ENCODE assay signal across 9 mouse cellular contexts in the genomic region with DNA sequence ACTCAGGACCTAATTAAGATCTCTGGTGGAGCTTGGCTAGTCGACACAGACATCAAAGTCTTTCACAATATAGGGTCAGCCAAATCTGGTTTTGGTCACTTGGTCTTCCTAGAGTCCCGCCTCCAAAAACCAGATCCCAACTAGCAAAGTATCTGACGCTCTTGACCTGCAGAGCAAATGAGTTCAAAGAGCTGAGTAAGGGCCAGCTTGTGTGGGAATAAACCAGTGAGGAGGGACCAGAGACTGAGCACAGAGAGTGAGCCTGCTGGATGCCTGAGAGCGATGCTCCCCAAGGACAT. TPM values are rescaled to one million over a fixed set of nuclear protein-coding genes. Genes with fewer than 3 reads are reported as not detected.
DNase-seq lines count a peak whose midpoint lies in the region; ATAC-seq and TF ChIP-seq lines count a peak whose summit lies in the region.
"Had no signal": no experiment of that assay in that cellular context is flagged by ENCODE, and none has a peak within 500 bp of the region (broad histone marks: within the 10 kb centered on the region; RNA-seq: fewer than 3 reads in every experiment).

No protein-coding gene starts in this region.

- no peak overlapping the region for H3K27ac ChIP-seq in gastrocnemius, adult 2 months
- no peak overlapping the region for H3K27ac ChIP-seq in stomach, embryonic 15.5 days
- H3K27ac ChIP-seq in stomach, postnatal 0 days (replicated peaks), result no peak overlapping the region
- no peak overlapping the region for H3K27ac ChIP-seq in limb, embryonic 14.5 days (replicated peaks; ENCODE audit: low read depth, low read length)

- peak overlapping the region; percentile 69 for H3K4me2 ChIP-seq in stomach, embryonic 15.5 days
- H3K4me2 ChIP-seq in stomach, postnatal 0 days (replicated peaks; ENCODE audit: low read depth), result no peak overlapping the region
- peak overlapping the region; percentile 77 for H3K4me2 ChIP-seq in limb, embryonic 14.5 days (replicated peaks; ENCODE audit: low read depth, low read length, severe bottlenecking)

- no peaks in the 10 kb centered on the region for H3K36me3 ChIP-seq in stomach, embryonic 15.5 days
- no peaks in the 10 kb centered on the region for H3K36me3 ChIP-seq in stomach, postnatal 0 days (ENCODE audit: control insufficient read depth, insufficient read depth, low read length)
- H3K36me3 ChIP-seq in limb, embryonic 14.5 days (ENCODE audit: control insufficient read depth, insufficient read depth, low read length), result no peaks in the 10 kb centered on the region

- TF ChIP-seq EP300 in stomach, postnatal 0 days (optimal IDR thresholded peaks at IDR 0.05), result no peak

- H3K27me3 ChIP-seq in stomach, embryonic 15.5 days (replicated peaks), result 0 out of 2 replicates have a peak, but pooled peaks cover 12% of the 10 kb centered on the region
- no peaks in the 10 kb centered on the region for H3K27me3 ChIP-seq in stomach, postnatal 0 days (ENCODE audit: control insufficient read depth, insufficient read depth, low read length)
- no peaks in the 10 kb centered on the region for H3K27me3 ChIP-seq in limb, embryonic 14.5 days (ENCODE audit: control insufficient read depth, insufficient read depth, low read length)

- TF ChIP-seq CTCF in gastrocnemius, adult 2 months (IDR thresholded peaks at IDR 0.05), result no peak
- TF ChIP-seq CTCF in stomach, postnatal 0 days (IDR thresholded peaks at IDR 0.05; ENCODE audit: low read depth), result no peak

- WGBS in stomach, embryonic 15.5 days, result 36% methylated on average over 4 of the region's 4 CpGs
- 46% methylated on average over 4 of the region's 4 CpGs for WGBS in stomach, postnatal 0 days
- 21% methylated on average over 4 of the region's 4 CpGs for WGBS in limb, embryonic 14.5 days

- H3K4me1 ChIP-seq in stomach, embryonic 15.5 days, result peaks cover 4% of the 10 kb centered on the region
- H3K4me1 ChIP-seq in stomach, postnatal 0 days (replicated peaks; ENCODE audit: control insufficient read depth, insufficient read depth), result no peaks in the 10 kb centered on the region
- peaks cover 19% of the 10 kb centered on the region for H3K4me1 ChIP-seq in limb, embryonic 14.5 days (ENCODE audit: control insufficient read depth, insufficient read depth, low read length)

- no peak for TF ChIP-seq POLR2A in limb, embryonic 14.5 days (IDR thresholded peaks at IDR 0.05; ENCODE audit: borderline replicate concordance, extremely low read depth, insufficient read depth, insufficient read length)

- intact Hi-C loops in gastrocnemius, adult 2 months (cut with DNase I), result no loop called here
- intact Hi-C loops in gastrocnemius, postnatal 14 days (cut with DNase I; ENCODE audit: low total_unique reads), result no loop called here

- no peak for DNase-seq in gastrocnemius, adult 2 months
- DNase-seq in gastrocnemius, postnatal 14 days, result no peak
- no peak for DNase-seq in stomach, postnatal 0 days (ENCODE audit: low spot score)
- no peak for DNase-seq in limb, embryonic 14.5 days (ENCODE audit: low spot score)
- DNase-seq in ovary, postnatal 14 days (ENCODE audit: low spot score), result no peak
- no peak for DNase-seq in layer of hippocampus, postnatal 25 days (ENCODE audit: extremely low spot score in 1 of 2, low spot score in 1 of 2)
- DNase-seq: kidney, adult 8-10 months had no signal

- 0 out of 2 replicates have a peak overlapping the region, but pooled peaks have one; percentile 1 for H3K9ac ChIP-seq in stomach, embryonic 15.5 days
- H3K9ac ChIP-seq in stomach, postnatal 0 days (ENCODE audit: low read length), result no peak overlapping the region
- peak overlapping the region; percentile 64; the same call in 1 of the 2 replicates for H3K9ac ChIP-seq in limb, embryonic 14.5 days (ENCODE audit: low read depth, low read length, severe bottlenecking)

- peak overlapping the region; percentile 66 for H3K4me3 ChIP-seq in gastrocnemius, adult 2 months
- peak overlapping the region; percentile 46 for H3K4me3 ChIP-seq in stomach, embryonic 15.5 days (replicated peaks)
- no peak overlapping the region for H3K4me3 ChIP-seq in stomach, postnatal 0 days (ENCODE audit: low read depth, low read length)
- H3K4me3 ChIP-seq in limb, embryonic 14.5 days (replicated peaks; ENCODE audit: low read length), result peak overlapping the region; percentile 45; the same call in 1 of the 2 replicates

- H3K9me3 ChIP-seq in stomach, embryonic 15.5 days, result no peaks in the 10 kb centered on the region
- no peaks in the 10 kb centered on the region for H3K9me3 ChIP-seq in stomach, postnatal 0 days (ENCODE audit: control insufficient read depth, low read length)
- no peaks in the 10 kb centered on the region for H3K9me3 ChIP-seq in limb, embryonic 14.5 days (ENCODE audit: control insufficient read depth, low read length)

- ATAC-seq in stomach, embryonic 15.5 days (ENCODE audit: insufficient read depth, low FRiP score, low read depth), result no peak
- no peak for ATAC-seq in stomach, postnatal 0 days (ENCODE audit: low FRiP score, low TSS enrichment)
- no peak for ATAC-seq in limb, embryonic 14.5 days (ENCODE audit: low FRiP score, low read depth)
- ATAC-seq in granulocyte monocyte progenitor cell, adult 5-6 weeks (replicated peaks; ENCODE audit: poor library complexity, severe bottlenecking), result no peak

RNA-seq across cellular contexts. Expression of a gene that starts 0.6 kb away (rescaled TPM):
- 100 to 1,000 TPM; 172 to 203 TPM for total RNA-seq in gastrocnemius, adult 2 months (2021)
- total RNA-seq in gastrocnemius, postnatal 14 days (2021), result 100 to 1,000 TPM in 1 of 2 experiments, 10 to 100 TPM in 1; 95.1 to 113 TPM
- polyA plus RNA-seq in stomach, embryonic 15.5 days (2015; fragmentation: Nextera tagmentation; extraction: Ambion mirVana), result 22.2 and 25.1 TPM in 2 replicates
- 13.3 and 17.8 TPM in 2 replicates for polyA plus RNA-seq in stomach, postnatal 0 days (2015; fragmentation: Nextera tagmentation; extraction: Ambion mirVana)
- polyA plus RNA-seq in limb, embryonic 14.5 days (2012; rRNA removed), result 91.5 and 93.6 TPM in 2 replicates
- polyA plus RNA-seq in limb, embryonic 14.5 days (2014; fragmentation: Nextera tagmentation; extraction: Ambion mirVana), result 52.7 and 59.6 TPM in 2 replicates
- total RNA-seq in granulocyte monocyte progenitor cell, adult 5-6 weeks (2014; fragmentation: Nextera tagmentation), result not detected in 2 replicates
- total RNA-seq in granulocyte monocyte progenitor cell, adult 5-6 weeks (2017), result 0.05 and 0.34 TPM in 2 replicates
- total RNA-seq in layer of hippocampus, postnatal 25 days (2021), result 10 to 100 TPM; 91.4 to 93.2 TPM

RNA-seq across cellular contexts. Expression of a gene that starts 38.2 kb away (rescaled TPM):
- total RNA-seq in gastrocnemius, adult 2 months (2021), result 10 to 100 TPM in 1 of 2 experiments, 1 to 10 TPM in 1; 6.4 to 10.1 TPM
- 10 to 100 TPM; 15.8 to 17.9 TPM for total RNA-seq in gastrocnemius, postnatal 14 days (2021)
- polyA plus RNA-seq in stomach, embryonic 15.5 days (2015; fragmentation: Nextera tagmentation; extraction: Ambion mirVana), result 18.6 and 21.2 TPM in 2 replicates
- polyA plus RNA-seq in stomach, postnatal 0 days (2015; fragmentation: Nextera tagmentation; extraction: Ambion mirVana), result 18.2 and 19.2 TPM in 2 replicates
- 56.2 and 57.0 TPM in 2 replicates for polyA plus RNA-seq in limb, embryonic 14.5 days (2012; rRNA removed)
- 21.3 and 23.1 TPM in 2 replicates for polyA plus RNA-seq in limb, embryonic 14.5 days (2014; fragmentation: Nextera tagmentation; extraction: Ambion mirVana)
- 17.8 and 17.9 TPM in 2 replicates for total RNA-seq in granulocyte monocyte progenitor cell, adult 5-6 weeks (2014; fragmentation: Nextera tagmentation)
- 10.4 and 29.2 TPM in 2 replicates for total RNA-seq in granulocyte monocyte progenitor cell, adult 5-6 weeks (2017)
- 10 to 100 TPM; 55.5 to 79.0 TPM for total RNA-seq in layer of hippocampus, postnatal 25 days (2021)

RNA-seq across cellular contexts. Expression of a gene that starts 47.5 kb away (rescaled TPM):
- 100 to 1,000 TPM; 105 to 117 TPM for total RNA-seq in gastrocnemius, adult 2 months (2021)
- 10 to 100 TPM; 78.5 to 84.4 TPM for total RNA-seq in gastrocnemius, postnatal 14 days (2021)
- 85.9 and 90.0 TPM in 2 replicates for polyA plus RNA-seq in stomach, embryonic 15.5 days (2015; fragmentation: Nextera tagmentation; extraction: Ambion mirVana)
- polyA plus RNA-seq in stomach, postnatal 0 days (2015; fragmentation: Nextera tagmentation; extraction: Ambion mirVana), result 45.2 and 45.3 TPM in 2 replicates
- polyA plus RNA-seq in limb, embryonic 14.5 days (2012; rRNA removed), result 81.0 and 82.5 TPM in 2 replicates
- polyA plus RNA-seq in limb, embryonic 14.5 days (2014; fragmentation: Nextera tagmentation; extraction: Ambion mirVana), result 94.3 TPM in 2 replicates
- total RNA-seq in granulocyte monocyte progenitor cell, adult 5-6 weeks (2014; fragmentation: Nextera tagmentation), result 51.6 and 74.3 TPM in 2 replicates
- 98.3 and 98.8 TPM in 2 replicates for total RNA-seq in granulocyte monocyte progenitor cell, adult 5-6 weeks (2017)
- 10 to 100 TPM; 72.6 to 80.0 TPM for total RNA-seq in layer of hippocampus, postnatal 25 days (2021)

Comparison
In these comparisons a context has a peak if more than half of its experiments do, and no peak if none do; other contexts are left out.
1. RNA of a gene that starts 0.6 kb away (total RNA-seq): 172 to 203 TPM in gastrocnemius, adult 2 months, 95.1 to 113 TPM in gastrocnemius, postnatal 14 days and 91.4 to 93.2 TPM in layer of hippocampus, postnatal 25 days; 0.05 to 0.34 TPM in granulocyte monocyte progenitor cell, adult 5-6 weeks; every median in the first group is over 10 times any median in the second.